Mouse (Mus musculus): ENCODE results near the gene Skil. TPM values are rescaled to one million over a fixed set of nuclear protein-coding genes. Genes with fewer than 3 reads are reported as not detected.
A peak's percentile ranks its signal among the peaks of the same experiment; 100 is the strongest.

The Skil gene
- polyA plus RNA-seq, 1 experiment: 3.7 TPM

GRCm38 (mm10) chr3:31095179-31095490 is 277 bp downstream of the Skil start:
- no peaks in the 10 kb centered on the region for H3K36me3 ChIP-seq (ENCODE audit: control insufficient read depth, insufficient read depth, low read length)
- no peak for TF ChIP-seq POLR2A (IDR thresholded peaks at IDR 0.05; ENCODE audit: control insufficient read depth, low read depth, low read length)
- no peak for TF ChIP-seq CTCF (IDR thresholded peaks at IDR 0.05; ENCODE audit: control insufficient read depth, insufficient read depth, insufficient replicate concordance, low read depth, low read length)
- peak overlapping the region; percentile 81 for H3K27ac ChIP-seq (ENCODE audit: control insufficient read depth, insufficient read depth, low read depth, low read length)
- H3K27me3 ChIP-seq (ENCODE audit: control insufficient read depth, insufficient read depth, low read length): no peaks in the 10 kb centered on the region
- peak overlapping the region; percentile 96 for H3K4me3 ChIP-seq (ENCODE audit: control insufficient read depth, low read depth, low read length)
- H3K4me1 ChIP-seq (ENCODE audit: control insufficient read depth, insufficient read depth, low read length): peaks cover 11% of the 10 kb centered on the region

GRCm38 (mm10) chr3:31095491-31096154 is 765 bp downstream of the Skil start:
- H3K27ac ChIP-seq (ENCODE audit: control insufficient read depth, insufficient read depth, low read depth, low read length): peak overlapping the region; percentile 61; the same call in 1 of the 2 replicates
- TF ChIP-seq POLR2A (IDR thresholded peaks at IDR 0.05; ENCODE audit: control insufficient read depth, low read depth, low read length) (no peak), CTCF (IDR thresholded peaks at IDR 0.05; ENCODE audit: control insufficient read depth, insufficient read depth, insufficient replicate concordance, low read depth, low read length) (no peak)
- peaks cover 11% of the 10 kb centered on the region for H3K4me1 ChIP-seq (ENCODE audit: control insufficient read depth, insufficient read depth, low read length)
- no peaks in the 10 kb centered on the region for H3K36me3 ChIP-seq (ENCODE audit: control insufficient read depth, insufficient read depth, low read length)
- no peaks in the 10 kb centered on the region for H3K27me3 ChIP-seq (ENCODE audit: control insufficient read depth, insufficient read depth, low read length)
- peak overlapping the region; percentile 96 for H3K4me3 ChIP-seq (ENCODE audit: control insufficient read depth, low read depth, low read length)

GRCm38 (mm10) chr3:31096155-31097101 is 1.6 kb downstream of the Skil start:
- Histone ChIP-seq H3K4me3 (ENCODE audit: control insufficient read depth, low read depth, low read length) (peak overlapping the region; percentile 96), H3K36me3 (ENCODE audit: control insufficient read depth, insufficient read depth, low read length) (no peaks in the 10 kb centered on the region), H3K27me3 (ENCODE audit: control insufficient read depth, insufficient read depth, low read length) (no peaks in the 10 kb centered on the region), H3K27ac (ENCODE audit: control insufficient read depth, insufficient read depth, low read depth, low read length) (peak overlapping the region; percentile 61; the same call in 1 of the 2 replicates), H3K4me1 (ENCODE audit: control insufficient read depth, insufficient read depth, low read length) (peaks cover 11% of the 10 kb centered on the region)
- TF ChIP-seq CTCF (IDR thresholded peaks at IDR 0.05; ENCODE audit: control insufficient read depth, insufficient read depth, insufficient replicate concordance, low read depth, low read length) (no peak), POLR2A (IDR thresholded peaks at IDR 0.05; ENCODE audit: control insufficient read depth, low read depth, low read length) (no peak)

GRCm38 (mm10) chr3:31097102-31097720 is 2.4 kb downstream of the Skil start:
- TF ChIP-seq CTCF (IDR thresholded peaks at IDR 0.05; ENCODE audit: control insufficient read depth, insufficient read depth, insufficient replicate concordance, low read depth, low read length): no peak
- TF ChIP-seq POLR2A (IDR thresholded peaks at IDR 0.05; ENCODE audit: control insufficient read depth, low read depth, low read length): no peak
- Histone ChIP-seq H3K27ac (ENCODE audit: control insufficient read depth, insufficient read depth, low read depth, low read length) (no peak overlapping the region; the same call in 1 of the 2 replicates), H3K4me3 (ENCODE audit: control insufficient read depth, low read depth, low read length) (no peak overlapping the region), H3K36me3 (ENCODE audit: control insufficient read depth, insufficient read depth, low read length) (no peaks in the 10 kb centered on the region), H3K27me3 (ENCODE audit: control insufficient read depth, insufficient read depth, low read length) (no peaks in the 10 kb centered on the region), H3K4me1 (ENCODE audit: control insufficient read depth, insufficient read depth, low read length) (peaks cover 11% of the 10 kb centered on the region)

GRCm38 (mm10) chr3:31097976-31098375 is 3.1 kb downstream of the Skil start:
- no peak overlapping the region for H3K4me3 ChIP-seq (ENCODE audit: control insufficient read depth, low read depth, low read length)
- peaks cover 10% of the 10 kb centered on the region for H3K4me1 ChIP-seq (ENCODE audit: control insufficient read depth, insufficient read depth, low read length)
- no peak for TF ChIP-seq CTCF (IDR thresholded peaks at IDR 0.05; ENCODE audit: control insufficient read depth, insufficient read depth, insufficient replicate concordance, low read depth, low read length)
- TF ChIP-seq POLR2A (IDR thresholded peaks at IDR 0.05; ENCODE audit: control insufficient read depth, low read depth, low read length): no peak
- H3K27me3 ChIP-seq (ENCODE audit: control insufficient read depth, insufficient read depth, low read length): no peaks in the 10 kb centered on the region
- H3K36me3 ChIP-seq (ENCODE audit: control insufficient read depth, insufficient read depth, low read length): no peaks in the 10 kb centered on the region
- H3K27ac ChIP-seq (ENCODE audit: control insufficient read depth, insufficient read depth, low read depth, low read length): no peak overlapping the region

- no peaks in the 10 kb centered on the region for H3K36me3 ChIP-seq (ENCODE audit: control insufficient read depth, insufficient read depth, low read length)
- H3K4me3 ChIP-seq (ENCODE audit: control insufficient read depth, low read depth, low read length): no peak overlapping the region
- no peak overlapping the region for H3K27ac ChIP-seq (ENCODE audit: control insufficient read depth, insufficient read depth, low read depth, low read length)
- H3K4me1 ChIP-seq (ENCODE audit: control insufficient read depth, insufficient read depth, low read length): peaks cover 5% of the 10 kb centered on the region
- H3K27me3 ChIP-seq (ENCODE audit: control insufficient read depth, insufficient read depth, low read length): no peaks in the 10 kb centered on the region
- no peak for TF ChIP-seq CTCF (IDR thresholded peaks at IDR 0.05; ENCODE audit: control insufficient read depth, insufficient read depth, insufficient replicate concordance, low read depth, low read length)
- no peak for TF ChIP-seq POLR2A (IDR thresholded peaks at IDR 0.05; ENCODE audit: control insufficient read depth, low read depth, low read length)
These were observed 3.7 kb downstream of the Skil start for GRCm38 (mm10) chr3:31098556-31098955.

GRCm38 (mm10) chr3:31100026-31100425 is 5.2 kb downstream of the Skil start:
- Histone ChIP-seq H3K27me3 (ENCODE audit: control insufficient read depth, insufficient read depth, low read length) (no peaks in the 10 kb centered on the region), H3K4me3 (ENCODE audit: control insufficient read depth, low read depth, low read length) (no peak overlapping the region), H3K4me1 (ENCODE audit: control insufficient read depth, insufficient read depth, low read length) (peaks cover 3% of the 10 kb centered on the region; the same call in 1 of the 2 replicates), H3K27ac (ENCODE audit: control insufficient read depth, insufficient read depth, low read depth, low read length) (no peak overlapping the region), H3K36me3 (ENCODE audit: control insufficient read depth, insufficient read depth, low read length) (no peaks in the 10 kb centered on the region)
- TF ChIP-seq POLR2A (IDR thresholded peaks at IDR 0.05; ENCODE audit: control insufficient read depth, low read depth, low read length) (no peak), CTCF (IDR thresholded peaks at IDR 0.05; ENCODE audit: control insufficient read depth, insufficient read depth, insufficient replicate concordance, low read depth, low read length) (no peak)
